Mouse (Mus musculus) testis, adult 2 months (tissue): Measurements from ENCODE around the gene Rab11fip4.

Experiments
- CTCF ChIP-seq: fragments of 200-500 bp; IDR thresholded peaks from 2 replicates; pipeline ENCODE4 v1.5.1; 2012; ENCODE audit warnings: low read depth, mild to moderate bottlenecking, inconsistent platforms, low read length, moderate library complexity; ENCODE audit not compliant: control insufficient read depth, insufficient read depth, insufficient replicate concordance
- POLR2A ChIP-seq: fragments of 200-500 bp; IDR thresholded peaks from 2 replicates; pipeline ENCODE4 v1.6.1; 2012; ENCODE audit warnings: low read depth, mild to moderate bottlenecking, inconsistent platforms, low read length, moderate library complexity; ENCODE audit not compliant: control insufficient read depth

DNA sequence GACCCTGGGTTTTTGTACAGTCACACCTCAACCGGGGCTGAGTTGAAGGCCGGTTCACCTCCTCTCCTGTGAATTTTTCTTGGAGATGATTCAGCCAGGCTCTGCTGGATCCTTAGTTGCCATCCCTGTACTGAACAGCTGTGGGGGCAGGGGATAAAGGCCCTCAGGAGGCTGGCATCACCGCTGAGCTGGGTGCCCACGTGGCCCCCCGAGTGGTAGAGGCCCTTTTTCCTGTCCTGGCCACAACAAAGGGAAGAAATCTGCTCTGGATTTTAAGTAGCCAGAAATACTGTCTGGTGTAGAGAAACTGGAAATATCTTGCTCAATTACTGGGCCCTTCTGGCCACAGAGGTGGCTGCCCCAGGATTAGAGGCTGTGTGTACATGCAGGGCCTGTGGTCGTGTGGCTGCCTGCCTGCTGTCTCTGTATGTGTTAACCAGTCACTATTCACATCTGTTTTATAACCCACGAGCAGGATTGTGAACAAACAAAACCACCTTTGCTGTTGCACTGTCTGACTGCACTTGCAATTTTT lies 79.5 kb downstream of the Rab11fip4 start:
- TF ChIP-seq CTCF: no peak
- TF ChIP-seq POLR2A: no peak
